Mouse (Mus musculus) liver, postnatal 0 days (tissue): ENCODE measurements around the gene Tmem150b. TPM values are rescaled to one million over a fixed set of nuclear protein-coding genes. Genes with fewer than 3 reads are reported as not detected.
A peak's percentile ranks its signal among the peaks of the same experiment; 100 is the strongest.

Experiments used
- ATAC-seq: fragments of 200-750 bp; cut with Nextera tagmentation; 2 replicates; pipeline ENCODE4 v1.8.0; 2017; ENCODE audit warnings: mild to moderate bottlenecking, moderate library complexity
- DNase-seq: peaks from one replicate; pipeline ENCODE4 v3.0.0-alpha.2; 2016
- H3K27ac ChIP-seq: fragments of 300-500 bp; sonication (generic); 2 replicates; pipeline ENCODE4 v1.5.1; 2014; ENCODE audit warnings: antibody characterized with exemption, moderate library complexity, mild to moderate bottlenecking, low read depth
- H3K27me3 ChIP-seq: fragments of 300-500 bp; sonication (generic); 2 replicates; pipeline ENCODE4 v1.6.1; 2014; ENCODE audit warnings: low read length, control low read depth, mixed read lengths; ENCODE audit not compliant: insufficient read depth
- H3K36me3 ChIP-seq: fragments of 300-500 bp; sonication (generic); replicated peaks from 2 replicates; pipeline ENCODE4 v1.6.1; 2014; ENCODE audit warnings: mild to moderate bottlenecking, control low read depth, low read length, moderate library complexity, mixed read lengths; ENCODE audit not compliant: insufficient read depth
- H3K4me1 ChIP-seq: fragments of 300-500 bp; sonication (generic); 2 replicates; pipeline ENCODE4 v1.6.1; 2014; ENCODE audit warnings: antibody characterized with exemption, mild to moderate bottlenecking, control low read depth; ENCODE audit not compliant: insufficient read depth
- H3K4me2 ChIP-seq: fragments of 300-500 bp; sonication (generic); 2 replicates; pipeline ENCODE4 v1.6.1; 2014; ENCODE audit warnings: low read depth, mild to moderate bottlenecking, low read length, moderate library complexity, mixed read lengths
- H3K4me3 ChIP-seq: fragments of 300-500 bp; sonication (generic); 2 replicates; pipeline ENCODE4 v1.5.1; 2014; ENCODE audit warnings: low read depth, low read length
- H3K9ac ChIP-seq: fragments of 300-500 bp; sonication (generic); replicated peaks from 2 replicates; pipeline ENCODE4 v1.6.1; 2014; ENCODE audit warnings: mild to moderate bottlenecking, moderate library complexity
- H3K9me3 ChIP-seq: fragments of 300-500 bp; sonication (generic); 2 replicates; pipeline ENCODE4 v1.6.1; 2016; ENCODE audit warnings: mild to moderate bottlenecking, control low read depth, low read length, mixed read lengths
- CTCF ChIP-seq: sonication (generic); IDR thresholded peaks from 2 replicates; pipeline ENCODE4 v1.5.1; 2016; ENCODE audit warnings: antibody characterized with exemption, low read depth
- EP300 ChIP-seq: IDR thresholded peaks from 2 replicates; pipeline ENCODE4 v1.6.1; 2016; ENCODE audit warnings: antibody characterized with exemption, low read depth, mild to moderate bottlenecking
- WGBS: fragments of 180-500 bp; shearing (Covaris S2); extraction: QIAGEN DNeasy Blood & Tissue Kit; methylation state at CpG from one replicate; pipeline ENCODE4 v1.1.7; 2014; ENCODE audit not compliant: insufficient replicate concordance; 5-methylcytosine and 5-hydroxymethylcytosine counted together
- polyA plus RNA-seq: library from polyadenylated mRNA; unstranded; fragments of >200 nt; fragmentation: Nextera tagmentation; extraction: Ambion mirVana; gene quantifications from 2 replicates; pipeline ENCODE4 v1.2.1, GENCODE M21; 2015

The Tmem150b gene
- polyA plus RNA-seq, 1 experiment from 2014 or later = 0.29 TPM

DNA sequence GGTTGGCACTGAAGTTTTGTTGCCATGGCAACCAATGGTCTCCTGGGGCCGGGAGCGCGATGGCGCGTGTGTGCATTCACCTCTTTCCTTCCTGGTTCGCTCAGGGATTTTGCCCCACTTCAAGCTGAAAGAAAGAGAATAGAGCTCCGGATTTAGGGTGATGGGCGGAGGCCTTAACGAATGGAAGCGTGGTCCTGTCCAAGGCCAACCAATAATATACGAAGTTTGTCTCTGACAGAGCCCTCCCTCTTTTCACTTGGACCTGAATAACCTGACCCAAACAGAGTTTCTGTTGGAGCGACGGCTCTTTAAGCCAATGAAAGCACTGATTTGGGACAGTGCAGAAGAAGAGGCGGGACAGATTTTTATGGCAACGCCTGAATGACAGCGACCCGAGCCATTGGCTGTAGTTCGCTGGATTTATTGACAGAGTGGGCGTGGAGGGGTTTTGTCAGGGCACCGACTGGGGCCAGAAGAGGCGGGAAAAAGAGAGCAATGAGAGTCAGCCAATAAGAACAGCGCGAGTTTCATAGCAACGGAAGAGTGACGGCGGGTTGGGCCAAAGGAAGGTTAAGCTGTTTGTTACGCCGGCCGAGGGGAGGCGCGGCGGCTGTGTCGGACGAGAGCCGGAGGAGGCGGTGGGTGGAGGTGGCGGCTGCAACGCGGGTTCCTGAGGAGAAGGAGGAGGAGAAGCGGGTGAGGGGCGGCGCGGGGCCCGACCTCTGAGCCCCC, 14.7 kb upstream of the Tmem150b start, which contains the start of gene Kmt5c:
Kmt5c (plus strand) TSS at position 572 of the 732 bp plus-strand sequence.
- peaks cover 23% of the 10 kb centered on the region for H3K36me3 ChIP-seq
- peak within 1 kb of the TSS; percentile 96 for H3K4me2 ChIP-seq
- H3K27me3 ChIP-seq = no peaks in the 10 kb centered on the region
- TF ChIP-seq EP300 (peak; percentile 85), CTCF (peak; percentile 48)
- peak within 1 kb of the TSS; percentile 89 for H3K9ac ChIP-seq
- peak within 1 kb of the TSS; percentile 96 for H3K4me3 ChIP-seq
- H3K9me3 ChIP-seq = no peaks in the 10 kb centered on the region
- peak within 1 kb of the TSS; percentile 94 for H3K27ac ChIP-seq
- H3K4me1 ChIP-seq = peaks cover 42% of the 10 kb centered on the region
- WGBS = under 1% methylated on average over 41 of the region's 44 CpGs
- ATAC-seq = peak; percentile 90
- peak; percentile 94 for DNase-seq

DNA sequence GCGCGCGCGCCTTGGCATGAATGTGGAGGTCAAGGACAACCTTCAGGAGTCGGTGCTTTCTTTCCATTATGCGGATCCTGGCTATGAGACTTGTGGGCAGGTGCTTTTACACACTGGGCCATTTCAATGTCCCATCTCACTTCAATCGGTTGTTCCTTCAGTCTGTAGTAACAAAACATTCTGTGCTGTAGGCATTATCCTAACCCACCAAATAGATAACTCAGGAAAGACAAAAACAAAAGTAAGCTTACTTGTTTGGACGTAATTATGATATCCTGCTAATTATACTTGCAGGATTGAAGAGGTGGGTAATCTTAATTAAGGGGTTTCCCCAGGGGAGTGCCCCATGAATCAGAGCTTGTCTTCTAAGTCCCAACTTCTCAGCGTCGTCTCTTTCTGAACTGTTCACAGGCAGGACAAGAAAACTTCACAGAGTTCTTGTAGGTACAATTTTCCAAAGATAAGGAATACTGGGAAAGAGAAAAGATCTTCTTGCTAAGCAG, 14.0 kb upstream of the Tmem150b start:
- Histone ChIP-seq H3K4me3 (peak overlapping the region; percentile 96), H3K9me3 (no peaks in the 10 kb centered on the region), H3K9ac (no peak overlapping the region), H3K36me3 (peaks cover 17% of the 10 kb centered on the region), H3K4me1 (peaks cover 40% of the 10 kb centered on the region), H3K4me2 (peak overlapping the region; percentile 96), H3K27me3 (no peaks in the 10 kb centered on the region), H3K27ac (peak overlapping the region; percentile 72)
- 53% methylated on average over 10 of the region's 10 CpGs for whole genome bisulfite sequencing
- ATAC-seq = no peak
- no peak for DNase-seq
- TF ChIP-seq CTCF = no peak
- no peak for TF ChIP-seq EP300

DNA sequence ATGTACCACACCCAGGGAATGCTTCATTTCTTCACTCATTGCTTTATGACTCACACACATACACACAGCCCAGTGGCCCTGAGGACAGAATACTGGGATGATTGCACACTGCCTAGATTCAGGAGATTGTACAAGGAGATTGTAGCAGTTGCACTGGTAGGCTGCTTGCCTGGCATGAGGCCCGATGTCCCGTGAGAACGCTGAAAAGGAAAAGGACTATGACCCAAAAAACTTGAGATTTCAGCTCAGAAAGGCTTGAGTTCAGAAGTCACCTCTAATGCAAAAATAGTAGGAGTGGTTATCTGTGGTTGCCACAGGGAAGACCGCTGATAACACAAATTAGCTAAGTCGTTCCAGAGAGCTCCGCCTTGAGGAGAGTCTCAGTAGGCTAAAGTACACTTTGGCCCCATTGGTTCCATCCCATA, 7.9 kb upstream of the Tmem150b start:
- ATAC-seq (peak; percentile 48; the same call in 1 of the 2 replicates), DNase-seq (no peak)
- WGBS = 20% methylated on average over 6 of the region's 6 CpGs
- Histone ChIP-seq H3K4me2 (0 out of 2 replicates have a peak overlapping the region, but pooled peaks have one; percentile 20), H3K27me3 (no peaks in the 10 kb centered on the region), H3K4me3 (no peak overlapping the region), H3K4me1 (peaks cover 6% of the 10 kb centered on the region), H3K9ac (no peak overlapping the region), H3K27ac (no peak overlapping the region), H3K9me3 (no peaks in the 10 kb centered on the region), H3K36me3 (no peaks in the 10 kb centered on the region)
- TF ChIP-seq CTCF (peak; percentile 51), EP300 (peak; percentile 55)

DNA sequence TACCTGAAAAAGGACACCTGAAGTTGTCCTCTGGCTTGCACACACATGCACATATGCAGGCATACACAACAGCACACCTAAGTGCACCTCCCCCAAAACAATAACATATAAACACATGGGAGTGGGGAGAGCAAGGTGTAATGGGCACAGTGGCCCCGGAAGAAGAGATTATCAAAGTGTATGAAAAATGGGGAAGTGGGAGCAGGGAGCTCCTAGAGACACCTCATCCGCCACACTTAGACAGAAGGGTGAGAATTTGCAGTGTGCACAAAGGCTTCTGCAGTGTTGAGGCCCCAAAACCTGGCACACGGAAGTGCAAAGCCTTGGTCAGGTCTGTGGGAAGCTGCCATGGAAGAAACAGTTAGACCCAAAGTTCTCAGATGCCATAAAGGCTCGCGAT, 6.0 kb upstream of the Tmem150b start:
- TF ChIP-seq EP300 = no peak
- Histone ChIP-seq H3K27ac (no peak overlapping the region), H3K27me3 (no peaks in the 10 kb centered on the region), H3K9ac (no peak overlapping the region), H3K4me1 (peaks cover 6% of the 10 kb centered on the region), H3K36me3 (no peaks in the 10 kb centered on the region), H3K9me3 (no peaks in the 10 kb centered on the region), H3K4me2 (no peak overlapping the region), H3K4me3 (no peak overlapping the region)
- ATAC-seq (no peak), DNase-seq (no peak)
- 57% methylated on average over 5 of the region's 5 CpGs for WGBS

DNA sequence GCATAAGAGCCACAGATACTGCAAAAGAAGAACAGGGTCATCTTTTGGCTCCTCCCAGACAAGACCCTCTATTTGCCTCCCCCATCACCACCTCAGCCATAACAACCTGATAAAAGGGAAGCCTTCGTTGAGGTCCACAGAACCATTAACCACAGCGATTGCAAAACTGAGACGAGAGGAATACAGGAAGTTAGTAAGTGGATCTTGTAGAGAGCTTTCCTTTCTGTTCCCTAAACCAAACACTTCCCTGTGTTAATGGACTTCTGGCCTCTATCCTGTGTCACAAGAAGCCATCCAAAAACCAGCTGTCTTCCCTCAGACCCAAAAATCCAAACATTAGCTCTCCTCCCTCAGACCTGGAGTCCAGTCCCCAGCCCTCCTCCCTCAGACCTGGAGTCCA, 690 bp downstream of the Tmem150b start:
- no peaks in the 10 kb centered on the region for H3K9me3 ChIP-seq
- H3K4me1 ChIP-seq = peaks cover 13% of the 10 kb centered on the region
- no peaks in the 10 kb centered on the region for H3K36me3 ChIP-seq
- 7% methylated on average over 3 of the region's 3 CpGs for WGBS
- peak overlapping the region; percentile 60 for H3K4me2 ChIP-seq
- no peak for DNase-seq
- H3K27me3 ChIP-seq = no peaks in the 10 kb centered on the region
- no peak for TF ChIP-seq CTCF
- TF ChIP-seq EP300 = no peak
- H3K27ac ChIP-seq = peak overlapping the region; percentile 67
- H3K9ac ChIP-seq = no peak overlapping the region
- ATAC-seq = peak; percentile 44
- H3K4me3 ChIP-seq = peak overlapping the region; percentile 29

DNA sequence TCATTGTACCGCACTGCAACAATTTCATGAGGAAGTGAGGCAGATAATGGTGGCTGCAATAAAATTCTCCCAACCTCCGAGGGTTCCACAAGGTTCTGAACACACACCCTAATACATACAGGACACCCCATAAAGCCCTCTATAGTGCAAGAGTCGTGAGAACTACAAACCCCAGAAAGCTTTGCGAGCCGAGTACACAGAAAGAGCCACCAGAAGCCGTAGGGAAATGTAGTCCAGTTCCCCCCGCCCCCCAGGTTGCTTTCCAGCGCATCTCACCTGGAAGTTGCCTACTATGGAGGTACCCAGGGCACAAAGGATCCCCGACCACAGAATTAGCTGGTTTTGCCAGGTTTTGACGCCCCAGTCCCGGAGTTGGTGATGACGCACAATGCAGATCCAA, 1.5 kb downstream of the Tmem150b start:
- Histone ChIP-seq H3K27ac (no peak overlapping the region), H3K4me3 (peak overlapping the region; percentile 29; the same call in 1 of the 2 replicates), H3K4me2 (peak overlapping the region; percentile 60), H3K4me1 (peaks cover 13% of the 10 kb centered on the region), H3K36me3 (no peaks in the 10 kb centered on the region), H3K9ac (0 out of 2 replicates have a peak overlapping the region, but pooled peaks have one; percentile 3), H3K27me3 (no peaks in the 10 kb centered on the region), H3K9me3 (no peaks in the 10 kb centered on the region)
- TF ChIP-seq EP300 = no peak
- no peak for TF ChIP-seq CTCF
- DNase-seq (peak; percentile 34), ATAC-seq (no peak; the same call in 1 of the 2 replicates)
- WGBS = 32% methylated on average over 12 of the region's 12 CpGs
